Mouse (Mus musculus) C2C12 (cell line): ENCODE measurements around the gene Kctd2.
"Not testable (repeated sequence)": the region's sequence is repeated elsewhere in the genome, so short reads cannot be mapped to it uniquely, and the experiment has no call there.

ENCODE experiments used
- CTCF ChIP-seq: IDR thresholded peaks from one replicate; pipeline ENCODE4 v1.5.1; 2011; ENCODE audit not compliant: control insufficient read depth, insufficient read depth, insufficient read length
- USF1 ChIP-seq: IDR thresholded peaks from one replicate; pipeline ENCODE4 v1.6.1; 2011; ENCODE audit warnings: low read depth, mild to moderate bottlenecking, control low read depth, moderate library complexity

GRCm38 (mm10) chr11:115454822-115455221 is 34.9 kb downstream of the Kctd2 start:
- TF ChIP-seq CTCF, USF1: not testable (repeated sequence)
